19 mouse cellular contexts compared by ENCODE assay signal in the genomic region with DNA sequence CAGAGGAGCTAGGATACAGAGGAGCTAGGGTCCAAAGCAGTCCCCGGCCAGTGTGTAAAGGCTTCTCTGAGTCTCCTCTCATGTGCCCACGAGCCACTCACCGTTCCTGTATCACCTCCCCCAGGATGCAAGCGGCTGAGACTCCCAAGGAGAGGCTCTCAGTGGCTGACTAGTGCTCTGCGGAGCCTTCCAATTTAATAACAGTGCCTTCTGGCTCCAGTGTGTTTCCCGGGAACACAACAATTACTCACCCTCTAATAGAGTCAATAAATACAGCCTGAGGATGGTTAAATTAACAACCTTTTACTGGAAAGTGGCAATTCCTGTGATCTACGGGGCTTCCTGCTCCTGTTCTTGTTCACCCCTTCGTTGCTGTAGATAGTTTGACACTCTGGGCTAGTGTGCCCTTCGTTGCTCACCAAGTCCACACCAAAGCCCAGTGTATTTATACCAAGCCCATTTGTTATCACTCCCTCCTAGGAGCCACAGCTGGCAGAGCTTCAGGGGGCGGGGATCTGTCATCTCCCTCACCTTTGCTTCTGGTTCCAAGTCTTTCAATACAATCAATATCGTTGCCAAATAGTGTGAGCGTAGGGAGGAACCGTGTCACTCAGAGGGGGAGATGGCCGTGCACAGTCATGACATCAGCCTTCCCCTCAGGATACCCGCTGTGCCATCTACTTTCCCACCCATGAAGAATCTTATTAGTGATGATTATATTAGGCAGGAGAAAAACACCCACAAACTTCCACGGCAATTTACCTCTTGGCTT. TPM values are rescaled to one million over a fixed set of nuclear protein-coding genes. Genes with fewer than 3 reads are reported as not detected.
DNase-seq lines count a peak whose midpoint lies in the region; ATAC-seq and TF ChIP-seq lines count a peak whose summit lies in the region.
"Had no signal": no experiment of that assay in that cellular context is flagged by ENCODE, and none has a peak within 500 bp of the region (broad histone marks: within the 10 kb centered on the region; RNA-seq: fewer than 3 reads in every experiment).

No protein-coding gene starts in this region.

- H3K9me3 ChIP-seq in forebrain, embryonic 12.5 days = 0 out of 2 replicates have a peak, but pooled peaks cover 7% of the 10 kb centered on the region
- H3K9me3 ChIP-seq in forebrain, embryonic 10.5 days = peaks cover 3% of the 10 kb centered on the region; the same call in 1 of the 2 replicates
- H3K9me3 ChIP-seq in liver, postnatal 0 days (ENCODE audit: low read length) = no peaks in the 10 kb centered on the region
- no peaks in the 10 kb centered on the region for H3K9me3 ChIP-seq in hindbrain, embryonic 13.5 days
- no peaks in the 10 kb centered on the region for H3K9me3 ChIP-seq in neural tube, embryonic 14.5 days (ENCODE audit: control insufficient read depth, low read length)
- H3K9me3 ChIP-seq: limb, embryonic 15.5 days; lung, embryonic 15.5 days; midbrain, embryonic 12.5 days had no signal

- TF ChIP-seq CTCF in liver, postnatal 0 days (IDR thresholded peaks at IDR 0.05; ENCODE audit: low read depth) = no peak

- H3K9ac ChIP-seq in forebrain, embryonic 12.5 days = no peak overlapping the region
- no peak overlapping the region for H3K9ac ChIP-seq in liver, postnatal 0 days (replicated peaks)
- no peak overlapping the region for H3K9ac ChIP-seq in hindbrain, embryonic 13.5 days
- H3K9ac ChIP-seq in neural tube, embryonic 14.5 days (replicated peaks; ENCODE audit: low read depth, low read length) = no peak overlapping the region
- H3K9ac ChIP-seq: limb, embryonic 15.5 days; lung, embryonic 15.5 days; midbrain, embryonic 12.5 days had no signal

- 0 out of 2 replicates have a peak, but pooled peaks have one; percentile 9 for ATAC-seq in forebrain, embryonic 12.5 days (ENCODE audit: low FRiP score)
- peak; percentile 89 for ATAC-seq in liver, postnatal 0 days
- peak; percentile 69 for ATAC-seq in hindbrain, embryonic 13.5 days (ENCODE audit: low FRiP score)
- ATAC-seq in neural tube, embryonic 14.5 days (ENCODE audit: low read depth) = peak; percentile 76
- ATAC-seq: activated CD4-positive, CD25-positive, alpha-beta regulatory T cell, adult 4 months; CD4-positive, CD25-positive, alpha-beta regulatory T cell, adult 4 months; intestine, postnatal 0 days had no signal

- H3K27ac ChIP-seq in forebrain, embryonic 12.5 days = 0 out of 2 replicates have a peak overlapping the region, but pooled peaks have one; percentile 19
- no peak overlapping the region for H3K27ac ChIP-seq in forebrain, embryonic 10.5 days
- peak overlapping the region; percentile 72 for H3K27ac ChIP-seq in liver, postnatal 0 days (ENCODE audit: low read depth)
- peak overlapping the region; percentile 58 for H3K27ac ChIP-seq in hindbrain, embryonic 13.5 days
- peak overlapping the region; percentile 36; the same call in 1 of the 2 replicates for H3K27ac ChIP-seq in neural tube, embryonic 14.5 days (ENCODE audit: low read depth, low read length)
- H3K27ac ChIP-seq: limb, embryonic 15.5 days; lung, embryonic 15.5 days; midbrain, embryonic 12.5 days had no signal

- no peaks in the 10 kb centered on the region for H3K27me3 ChIP-seq in forebrain, embryonic 12.5 days
- H3K27me3 ChIP-seq in forebrain, embryonic 10.5 days (ENCODE audit: poor library complexity, severe bottlenecking) = no peaks in the 10 kb centered on the region
- H3K27me3 ChIP-seq in liver, postnatal 0 days (ENCODE audit: insufficient read depth, low read length) = no peaks in the 10 kb centered on the region
- H3K27me3 ChIP-seq in hindbrain, embryonic 13.5 days = no peaks in the 10 kb centered on the region
- H3K27me3 ChIP-seq in neural tube, embryonic 14.5 days (ENCODE audit: control insufficient read depth, insufficient read depth, low read length) = no peaks in the 10 kb centered on the region
- H3K27me3 ChIP-seq: limb, embryonic 15.5 days; lung, embryonic 15.5 days; midbrain, embryonic 12.5 days had no signal

- H3K4me2 ChIP-seq in forebrain, embryonic 12.5 days = no peak overlapping the region
- 0 out of 2 replicates have a peak overlapping the region, but pooled peaks have one; percentile 1 for H3K4me2 ChIP-seq in liver, postnatal 0 days (ENCODE audit: low read depth, low read length)
- 0 out of 2 replicates have a peak overlapping the region, but pooled peaks have one; percentile 4 for H3K4me2 ChIP-seq in hindbrain, embryonic 13.5 days
- 0 out of 2 replicates have a peak overlapping the region, but pooled peaks have one; percentile 14 for H3K4me2 ChIP-seq in neural tube, embryonic 14.5 days (ENCODE audit: low read depth, low read length)
- H3K4me2 ChIP-seq: limb, embryonic 15.5 days; lung, embryonic 15.5 days; midbrain, embryonic 12.5 days had no signal

- TF ChIP-seq EP300 in liver, postnatal 0 days (IDR thresholded peaks at IDR 0.05; ENCODE audit: low read depth) = no peak; the same call in 1 of the 2 replicates

- H3K4me1 ChIP-seq in forebrain, embryonic 12.5 days = peaks cover 10% of the 10 kb centered on the region; the same call in 1 of the 2 replicates
- peaks cover 17% of the 10 kb centered on the region for H3K4me1 ChIP-seq in forebrain, embryonic 10.5 days
- peaks cover 9% of the 10 kb centered on the region for H3K4me1 ChIP-seq in liver, postnatal 0 days (ENCODE audit: insufficient read depth)
- H3K4me1 ChIP-seq in hindbrain, embryonic 13.5 days (replicated peaks) = peaks cover 25% of the 10 kb centered on the region
- peaks cover 12% of the 10 kb centered on the region; the same call in 1 of the 2 replicates for H3K4me1 ChIP-seq in neural tube, embryonic 14.5 days (ENCODE audit: control insufficient read depth, insufficient read depth, low read length)
- H3K4me1 ChIP-seq: limb, embryonic 15.5 days had no signal

- H3K36me3 ChIP-seq in forebrain, embryonic 12.5 days (replicated peaks) = no peaks in the 10 kb centered on the region
- H3K36me3 ChIP-seq in forebrain, embryonic 10.5 days (replicated peaks) = no peaks in the 10 kb centered on the region
- H3K36me3 ChIP-seq in liver, postnatal 0 days (replicated peaks; ENCODE audit: insufficient read depth, low read length) = no peaks in the 10 kb centered on the region
- H3K36me3 ChIP-seq in hindbrain, embryonic 13.5 days = no peaks in the 10 kb centered on the region
- no peaks in the 10 kb centered on the region for H3K36me3 ChIP-seq in neural tube, embryonic 14.5 days (ENCODE audit: control insufficient read depth, insufficient read depth, low read length)
- H3K36me3 ChIP-seq: limb, embryonic 15.5 days; lung, embryonic 15.5 days; midbrain, embryonic 12.5 days had no signal

- DNase-seq in forebrain, embryonic 10.5 days (ENCODE audit: extremely low spot score, low spot score) = no peak
- peak; percentile 72 for DNase-seq in liver, postnatal 0 days
- no peak for DNase-seq in liver
- no peak for DNase-seq in B cell, adult 2 months
- no peak for DNase-seq in adipocyte (ENCODE audit: low spot score)
- DNase-seq: adrenal gland, postnatal 14 days; cerebellum, adult 8-10 months; gastrocnemius, postnatal 36 days; lung, postnatal 4 days; thymus, postnatal 25 days had no signal

- 73% methylated on average over 16 of the region's 16 CpGs for WGBS in forebrain, embryonic 12.5 days
- 80% methylated on average over 16 of the region's 16 CpGs for WGBS in forebrain, embryonic 10.5 days
- 53% methylated on average over 16 of the region's 16 CpGs for WGBS in liver, postnatal 0 days (ENCODE audit: insufficient replicate concordance)
- WGBS in hindbrain, embryonic 13.5 days = 44% methylated on average over 16 of the region's 16 CpGs
- 30% methylated on average over 16 of the region's 16 CpGs for WGBS in neural tube, embryonic 14.5 days

- H3K4me3 ChIP-seq in forebrain, embryonic 12.5 days (replicated peaks) = no peak overlapping the region
- no peak overlapping the region for H3K4me3 ChIP-seq in forebrain, embryonic 10.5 days
- no peak overlapping the region for H3K4me3 ChIP-seq in liver, postnatal 0 days (ENCODE audit: low read depth, low read length)
- no peak overlapping the region for H3K4me3 ChIP-seq in hindbrain, embryonic 13.5 days
- no peak overlapping the region for H3K4me3 ChIP-seq in neural tube, embryonic 14.5 days (ENCODE audit: low read depth, low read length)
- H3K4me3 ChIP-seq: limb, embryonic 15.5 days; lung, embryonic 15.5 days; midbrain, embryonic 12.5 days had no signal

RNA-seq across cellular contexts. Expression of a gene that starts 27.3 kb away (rescaled TPM):
- 2.9 and 3.8 TPM in 2 replicates for polyA plus RNA-seq in forebrain, embryonic 12.5 days (2016; fragmentation: Nextera tagmentation; extraction: Ambion mirVana)
- polyA plus RNA-seq in forebrain, embryonic 10.5 days (2016; fragmentation: Nextera tagmentation; extraction: Ambion mirVana) = 0.75 and 0.95 TPM in 2 replicates
- polyA plus RNA-seq in liver, postnatal 0 days (2015; fragmentation: Nextera tagmentation; extraction: Ambion mirVana) = 1.1 and 1.7 TPM in 2 replicates
- 4.1 and 4.3 TPM in 2 replicates for polyA plus RNA-seq in hindbrain, embryonic 13.5 days (2015; fragmentation: Nextera tagmentation; extraction: Ambion mirVana)
- polyA plus RNA-seq in neural tube, embryonic 14.5 days (2014; fragmentation: Nextera tagmentation; extraction: Ambion mirVana) = 5.8 and 6.1 TPM in 2 replicates
- polyA plus RNA-seq: activated CD4-positive, CD25-positive, alpha-beta regulatory T cell, adult 4 months; CD4-positive, CD25-positive, alpha-beta regulatory T cell, adult 4 months had no signal

Comparison
In these comparisons a context has a peak if more than half of its experiments do, and no peak if none do; other contexts are left out.
1. ATAC-seq: peak in every context shown above with its lines; median percentile 89 in liver, postnatal 0 days; 76 in neural tube, embryonic 14.5 days; 69 in hindbrain, embryonic 13.5 days; 9 in forebrain, embryonic 12.5 days.